Mouse (Mus musculus): Measurements from ENCODE around the gene Cd248. TPM values are rescaled to one million over a fixed set of nuclear protein-coding genes. Genes with fewer than 3 reads are reported as not detected.

Gene Cd248
- total and polyA plus RNA-seq, 2 experiments from 2014 or later, result 15.7 to 22.0 TPM

DNA sequence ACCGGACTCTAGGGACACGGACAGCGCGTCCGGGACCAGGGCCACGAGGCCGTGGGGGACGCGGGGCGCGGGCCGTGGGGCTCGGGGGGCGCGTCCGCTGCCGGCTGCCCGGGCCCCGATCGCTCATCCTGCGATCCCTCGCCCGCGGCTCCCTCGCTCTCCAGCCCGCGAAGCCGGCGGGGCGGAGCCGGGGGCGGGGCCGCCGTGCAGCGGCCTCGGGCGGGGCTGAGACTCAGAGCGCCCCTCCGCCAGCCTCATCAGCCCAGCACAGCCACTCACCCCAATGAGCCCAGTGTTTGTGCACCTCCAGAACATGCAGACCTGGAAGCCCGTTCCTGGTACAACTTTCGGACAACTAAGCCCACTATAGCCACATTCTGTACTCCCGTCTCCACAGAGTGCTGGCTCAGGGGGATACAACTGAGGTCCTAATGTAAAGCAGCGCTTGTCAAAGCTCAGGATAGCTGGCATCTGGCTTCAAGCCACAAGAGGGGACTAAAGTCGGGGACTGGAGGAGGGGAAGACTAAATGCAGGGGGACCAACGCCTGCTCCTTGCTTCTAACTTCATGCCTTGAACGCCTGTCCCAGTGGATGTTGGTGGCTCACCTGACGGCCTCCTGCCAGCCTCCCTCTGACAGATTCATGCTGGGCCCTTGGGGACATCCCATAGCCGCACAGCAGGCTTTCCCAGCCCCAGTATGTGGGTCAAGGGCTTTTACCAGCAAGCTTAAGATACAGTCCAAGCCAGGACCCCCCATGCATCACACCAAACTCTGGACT, 30.7 kb downstream of the Cd248 start, which contains the start of gene Cnih2:
Cnih2 (minus strand) TSS at position 159 of the 781 bp plus-strand sequence.
- H3K27ac ChIP-seq (ENCODE audit: low read depth, low read length), result peak within 1 kb of the TSS; percentile 97
- peak; percentile 39 for ATAC-seq (ENCODE audit: low FRiP score)
- H3K4me1 ChIP-seq (ENCODE audit: insufficient read depth, low read length), result peaks cover 34% of the 10 kb centered on the region
- H3K27me3 ChIP-seq (ENCODE audit: insufficient read depth, low read length), result no peaks in the 10 kb centered on the region
- WGBS, result 3% methylated on average over 35 of the region's 48 CpGs
- peaks cover 43% of the 10 kb centered on the region for H3K36me3 ChIP-seq (ENCODE audit: insufficient read depth, low read length)
- peak within 1 kb of the TSS; percentile 88 for H3K4me3 ChIP-seq (ENCODE audit: low read depth, low read length)
- no peaks in the 10 kb centered on the region for H3K9me3 ChIP-seq (ENCODE audit: low read length)
- H3K4me2 ChIP-seq (ENCODE audit: low read depth, low read length, poor library complexity, severe bottlenecking), result peak within 1 kb of the TSS; percentile 72
- DNase-seq (ENCODE audit: low spot score), result peak; percentile 75
- TF ChIP-seq CTCF (IDR thresholded peaks at IDR 0.05), result 0 out of 2 replicates have a peak, but pooled peaks have one; percentile 7
- peak within 1 kb of the TSS; percentile 98 for H3K9ac ChIP-seq (replicated peaks; ENCODE audit: low read length, poor library complexity, severe bottlenecking)

DNA sequence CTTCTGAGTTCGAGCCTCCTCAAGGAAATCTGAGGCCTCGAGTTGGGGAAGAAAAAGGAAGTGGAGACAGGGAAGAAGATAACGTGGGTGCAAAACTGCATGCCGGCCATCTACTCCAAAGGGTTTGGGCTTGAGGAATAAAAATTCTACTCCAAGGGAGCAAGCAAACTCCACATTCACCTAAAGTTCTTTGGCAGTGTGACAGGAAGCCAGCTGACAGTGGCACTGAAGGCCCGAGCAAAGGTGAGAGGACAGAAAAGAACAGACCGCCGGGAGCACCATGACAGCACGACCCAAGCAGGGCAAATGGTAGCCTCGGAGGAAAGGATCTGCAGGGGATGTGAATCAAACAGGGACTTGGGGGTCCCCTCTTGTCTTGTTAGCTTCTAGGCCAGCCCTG, 38.2 kb downstream of the Cd248 start:
- peaks cover 70% of the 10 kb centered on the region for H3K36me3 ChIP-seq (ENCODE audit: insufficient read depth, low read length)
- H3K4me1 ChIP-seq (ENCODE audit: insufficient read depth, low read length), result no peaks in the 10 kb centered on the region
- H3K9me3 ChIP-seq (ENCODE audit: low read length), result no peaks in the 10 kb centered on the region
- H3K27ac ChIP-seq (ENCODE audit: low read depth, low read length), result peak overlapping the region; percentile 96
- 17% methylated on average over 9 of the region's 9 CpGs for WGBS
- H3K9ac ChIP-seq (replicated peaks; ENCODE audit: low read length, poor library complexity, severe bottlenecking), result peak overlapping the region; percentile 87
- ATAC-seq (ENCODE audit: low FRiP score) (no peak), DNase-seq (ENCODE audit: low spot score) (no peak)
- TF ChIP-seq CTCF (IDR thresholded peaks at IDR 0.05), result no peak
- peak overlapping the region; percentile 70 for H3K4me3 ChIP-seq (ENCODE audit: low read depth, low read length)
- H3K27me3 ChIP-seq (ENCODE audit: insufficient read depth, low read length), result no peaks in the 10 kb centered on the region
- H3K4me2 ChIP-seq (ENCODE audit: low read depth, low read length, poor library complexity, severe bottlenecking), result peak overlapping the region; percentile 52

DNA sequence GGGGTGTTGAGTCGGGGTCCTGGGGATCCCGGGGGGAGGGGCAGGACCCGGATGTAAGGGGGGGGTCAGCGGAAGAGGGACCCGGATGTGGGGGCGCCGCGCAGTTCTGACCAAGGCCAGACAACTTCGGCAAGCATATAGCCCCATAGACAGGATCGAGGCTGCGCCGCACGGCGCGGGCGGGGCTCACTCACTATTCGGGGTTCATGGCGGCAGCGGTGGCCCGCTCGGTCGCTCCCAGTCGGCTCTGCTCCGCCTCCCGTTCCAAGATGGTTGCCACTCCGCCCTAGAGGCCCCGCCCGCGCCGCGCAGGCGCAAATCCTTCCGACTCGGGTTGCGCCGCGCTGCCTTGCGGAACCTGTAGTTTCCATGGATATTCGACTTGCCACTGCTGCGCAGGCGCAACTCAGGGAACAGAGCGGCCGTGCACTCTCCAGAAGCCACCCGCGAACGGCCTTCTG, 38.9 kb downstream of the Cd248 start, which contains the start of gene Rab1b:
Rab1b (minus strand) TSS at position 342 of the 461 bp plus-strand sequence.
- peak; percentile 15; the same call in 1 of the 2 replicates for TF ChIP-seq CTCF (IDR thresholded peaks at IDR 0.05)
- DNase-seq (ENCODE audit: low spot score), result peak; percentile 99
- WGBS, result under 1% methylated on average over 41 of the region's 46 CpGs
- ATAC-seq (ENCODE audit: low FRiP score), result peak; percentile 94
- H3K9ac ChIP-seq (replicated peaks; ENCODE audit: low read length, poor library complexity, severe bottlenecking), result peak within 1 kb of the TSS; percentile 87
- peak within 1 kb of the TSS; percentile 70 for H3K4me3 ChIP-seq (ENCODE audit: low read depth, low read length)
- H3K4me1 ChIP-seq (ENCODE audit: insufficient read depth, low read length), result no peaks in the 10 kb centered on the region
- no peaks in the 10 kb centered on the region for H3K27me3 ChIP-seq (ENCODE audit: insufficient read depth, low read length)
- H3K4me2 ChIP-seq (ENCODE audit: low read depth, low read length, poor library complexity, severe bottlenecking), result peak within 1 kb of the TSS; percentile 52
- peaks cover 70% of the 10 kb centered on the region for H3K36me3 ChIP-seq (ENCODE audit: insufficient read depth, low read length)
- peak within 1 kb of the TSS; percentile 96 for H3K27ac ChIP-seq (ENCODE audit: low read depth, low read length)
- H3K9me3 ChIP-seq (ENCODE audit: low read length), result no peaks in the 10 kb centered on the region

DNA sequence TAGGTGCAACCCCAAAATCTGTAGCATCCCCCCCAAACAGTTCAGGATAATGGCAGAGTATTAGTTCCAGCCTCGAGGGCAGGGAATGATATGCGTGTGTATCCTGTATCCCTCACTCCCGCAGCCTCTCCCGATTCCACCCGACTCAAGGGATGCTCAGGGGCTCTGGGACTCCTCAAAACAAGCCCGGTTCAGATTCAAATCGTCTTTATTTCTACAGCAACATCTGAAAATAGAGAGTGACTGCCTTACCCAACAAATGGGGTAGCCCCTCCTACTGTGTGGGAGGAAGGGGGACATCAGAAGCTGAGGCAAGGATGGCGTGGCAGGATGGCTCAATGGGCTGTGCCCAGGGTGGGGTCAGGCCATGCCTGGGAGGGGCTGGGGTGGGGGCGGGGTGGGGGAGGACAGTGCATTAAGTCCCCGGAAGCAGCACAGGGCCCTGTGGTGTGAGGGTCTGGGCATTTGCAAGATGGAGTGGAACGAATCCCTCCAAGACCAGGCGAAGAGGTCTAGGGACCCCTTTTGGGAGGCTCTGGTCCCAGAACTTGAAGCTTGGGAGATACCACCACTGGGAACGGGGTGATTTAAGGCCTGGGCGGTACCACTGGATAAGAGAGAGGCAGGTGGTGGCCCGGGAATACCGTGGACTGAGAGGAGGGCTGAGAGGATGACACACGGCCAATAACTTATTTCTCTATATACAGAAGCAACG, 39.8 kb downstream of the Cd248 start:
- WGBS, result 76% methylated on average over 17 of the region's 18 CpGs
- Histone ChIP-seq H3K9ac (replicated peaks; ENCODE audit: low read length, poor library complexity, severe bottlenecking) (no peak overlapping the region), H3K27me3 (ENCODE audit: insufficient read depth, low read length) (no peaks in the 10 kb centered on the region), H3K4me1 (ENCODE audit: insufficient read depth, low read length) (no peaks in the 10 kb centered on the region), H3K4me2 (ENCODE audit: low read depth, low read length, poor library complexity, severe bottlenecking) (no peak overlapping the region), H3K27ac (ENCODE audit: low read depth, low read length) (0 out of 2 replicates have a peak overlapping the region, but pooled peaks have one; percentile 3), H3K9me3 (ENCODE audit: low read length) (no peaks in the 10 kb centered on the region), H3K36me3 (ENCODE audit: insufficient read depth, low read length) (peaks cover 69% of the 10 kb centered on the region), H3K4me3 (ENCODE audit: low read depth, low read length) (no peak overlapping the region)
- DNase-seq (ENCODE audit: low spot score) (no peak), ATAC-seq (ENCODE audit: low FRiP score) (no peak)
- TF ChIP-seq CTCF (IDR thresholded peaks at IDR 0.05), result no peak

DNA sequence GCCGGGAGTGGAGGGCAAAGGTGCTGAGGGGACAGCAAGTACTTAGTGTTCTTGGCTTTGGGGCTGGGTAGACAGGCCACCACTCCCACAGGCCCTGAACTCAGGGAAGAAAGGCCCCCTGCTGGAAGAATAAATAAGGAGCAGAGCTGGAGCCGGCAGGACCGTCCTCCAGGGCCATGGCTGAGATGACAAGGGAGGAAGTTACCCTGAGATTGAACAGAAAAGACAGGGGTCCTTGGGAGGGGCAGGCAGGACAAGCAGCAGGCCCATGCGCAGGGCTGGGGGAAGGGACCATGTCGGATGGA, 40.3 kb downstream of the Cd248 start:
- no peaks in the 10 kb centered on the region for H3K9me3 ChIP-seq (ENCODE audit: low read length)
- no peaks in the 10 kb centered on the region for H3K27me3 ChIP-seq (ENCODE audit: insufficient read depth, low read length)
- DNase-seq (ENCODE audit: low spot score) (peak; percentile 51), ATAC-seq (ENCODE audit: low FRiP score) (no peak)
- H3K4me2 ChIP-seq (ENCODE audit: low read depth, low read length, poor library complexity, severe bottlenecking), result no peak overlapping the region
- H3K36me3 ChIP-seq (ENCODE audit: insufficient read depth, low read length), result peaks cover 67% of the 10 kb centered on the region
- TF ChIP-seq CTCF (IDR thresholded peaks at IDR 0.05), result peak; percentile 66
- no peaks in the 10 kb centered on the region for H3K4me1 ChIP-seq (ENCODE audit: insufficient read depth, low read length)
- H3K27ac ChIP-seq (ENCODE audit: low read depth, low read length), result 0 out of 2 replicates have a peak overlapping the region, but pooled peaks have one; percentile 3
- no peak overlapping the region for H3K4me3 ChIP-seq (ENCODE audit: low read depth, low read length)
- no peak overlapping the region for H3K9ac ChIP-seq (replicated peaks; ENCODE audit: low read length, poor library complexity, severe bottlenecking)
- WGBS, result 16% methylated on average over 5 of the region's 5 CpGs
